Mouse (Mus musculus): ENCODE results near the gene Cdh4. TPM values are rescaled to one million over a fixed set of nuclear protein-coding genes. Genes with fewer than 3 reads are reported as not detected.

The Cdh4 gene
- polyA plus RNA-seq, 2 experiments: 0.07 to 0.09 TPM

DNA sequence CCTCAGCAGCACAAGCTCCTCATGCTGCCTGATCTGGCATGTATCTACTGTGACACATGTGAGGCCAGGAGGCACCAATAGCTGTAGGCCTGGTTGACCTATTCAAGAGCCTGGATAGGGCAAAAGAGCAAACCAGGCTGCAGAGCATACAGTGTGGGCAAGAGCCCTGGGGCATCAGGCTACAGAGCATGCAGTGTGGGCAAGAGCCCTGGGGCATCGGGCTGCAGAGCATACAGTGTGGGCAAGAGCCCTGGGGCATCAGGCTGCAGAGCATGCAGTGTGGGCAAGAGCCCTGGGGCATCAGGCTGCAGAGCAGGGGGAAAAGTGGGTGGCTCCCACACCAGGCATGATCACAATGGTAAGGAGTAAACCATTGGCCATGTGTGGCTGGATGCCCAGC, 300.2 kb downstream of the Cdh4 start:
- Histone ChIP-seq H3K27ac (no peak overlapping the region), H3K36me3 (replicated peaks; ENCODE audit: control insufficient read depth, insufficient read depth, low read depth) (no peaks in the 10 kb centered on the region), H3K4me2 (ENCODE audit: low read depth) (no peak overlapping the region), H3K9me3 (ENCODE audit: control insufficient read depth, low read length) (no peaks in the 10 kb centered on the region), H3K4me3 (ENCODE audit: insufficient read depth in 1 of 2, low read depth in 2 of 2, low read length in 2 of 2) (no peak overlapping the region), H3K4me1 (replicated peaks; ENCODE audit: control insufficient read depth in 2 of 2, insufficient read depth in 2 of 2, low read length in 1 of 2) (no peaks in the 10 kb centered on the region), H3K27me3 (ENCODE audit: control insufficient read depth, insufficient read depth, low read length) (no peaks in the 10 kb centered on the region), H3K9ac (replicated peaks) (no peak overlapping the region)
- ATAC-seq (ENCODE audit: insufficient read depth): no peak
- DNase-seq (ENCODE audit: low read depth in 3 of 3, low spot score in 3 of 3): no peak
- no peak for TF ChIP-seq EP300 (IDR thresholded peaks at IDR 0.05; ENCODE audit: low read depth)
- no peak for TF ChIP-seq CTCF (IDR thresholded peaks at IDR 0.05; ENCODE audit: low read depth)
- WGBS (ENCODE audit: insufficient replicate concordance): 50% methylated on average over 1 of the region's 1 CpGs

DNA sequence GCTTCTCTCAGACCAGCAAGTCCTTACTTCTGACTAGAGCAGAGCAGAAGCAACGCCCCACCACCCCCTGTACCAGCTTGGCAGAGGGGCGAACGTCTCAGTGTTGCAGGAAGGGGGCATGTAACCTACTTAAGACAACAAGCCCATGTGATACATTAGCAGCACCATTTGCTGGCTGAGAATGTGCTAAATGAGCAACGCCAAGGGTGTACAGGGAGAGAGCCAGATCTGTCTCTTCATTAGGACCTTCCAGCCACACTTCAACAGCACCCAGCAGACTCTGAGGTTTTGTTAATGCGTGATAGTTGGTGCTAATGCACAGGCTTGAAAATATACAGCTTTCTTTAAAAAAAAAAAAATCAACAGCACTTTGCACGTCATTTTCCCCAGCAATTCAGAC, 300.6 kb downstream of the Cdh4 start:
- WGBS (ENCODE audit: insufficient replicate concordance): 59% methylated on average over 6 of the region's 6 CpGs
- H3K4me3 ChIP-seq (ENCODE audit: insufficient read depth in 1 of 2, low read depth in 2 of 2, low read length in 2 of 2): no peak overlapping the region
- H3K9ac ChIP-seq (replicated peaks): no peak overlapping the region
- no peak overlapping the region for H3K4me2 ChIP-seq (ENCODE audit: low read depth)
- no peak for ATAC-seq (ENCODE audit: insufficient read depth)
- no peaks in the 10 kb centered on the region for H3K36me3 ChIP-seq (replicated peaks; ENCODE audit: control insufficient read depth, insufficient read depth, low read depth)
- DNase-seq (ENCODE audit: low read depth in 3 of 3, low spot score in 3 of 3): no peak
- H3K27me3 ChIP-seq (ENCODE audit: control insufficient read depth, insufficient read depth, low read length): no peaks in the 10 kb centered on the region
- H3K27ac ChIP-seq: no peak overlapping the region
- TF ChIP-seq CTCF (IDR thresholded peaks at IDR 0.05; ENCODE audit: low read depth) (no peak), EP300 (IDR thresholded peaks at IDR 0.05; ENCODE audit: low read depth) (no peak)
- H3K4me1 ChIP-seq (replicated peaks; ENCODE audit: control insufficient read depth in 2 of 2, insufficient read depth in 2 of 2, low read length in 1 of 2): no peaks in the 10 kb centered on the region
- H3K9me3 ChIP-seq (ENCODE audit: control insufficient read depth, low read length): no peaks in the 10 kb centered on the region

- Histone ChIP-seq H3K9ac (replicated peaks) (no peak overlapping the region), H3K4me1 (replicated peaks; ENCODE audit: control insufficient read depth in 2 of 2, insufficient read depth in 2 of 2, low read length in 1 of 2) (no peaks in the 10 kb centered on the region), H3K4me3 (ENCODE audit: insufficient read depth in 1 of 2, low read depth in 2 of 2, low read length in 2 of 2) (no peak overlapping the region), H3K36me3 (replicated peaks; ENCODE audit: control insufficient read depth, insufficient read depth, low read depth) (no peaks in the 10 kb centered on the region), H3K4me2 (ENCODE audit: low read depth) (no peak overlapping the region), H3K27me3 (ENCODE audit: control insufficient read depth, insufficient read depth, low read length) (no peaks in the 10 kb centered on the region), H3K9me3 (ENCODE audit: control insufficient read depth, low read length) (no peaks in the 10 kb centered on the region), H3K27ac (no peak overlapping the region)
- DNase-seq (ENCODE audit: low read depth in 3 of 3, low spot score in 3 of 3) (no peak), ATAC-seq (ENCODE audit: insufficient read depth) (no peak)
- WGBS (ENCODE audit: insufficient replicate concordance): 72% methylated on average over 7 of the region's 7 CpGs
- TF ChIP-seq EP300 (IDR thresholded peaks at IDR 0.05; ENCODE audit: low read depth) (no peak), CTCF (IDR thresholded peaks at IDR 0.05; ENCODE audit: low read depth) (no peak)
Observed at GRCm38 (mm10) chr2:179746491-179746890, 304.3 kb downstream of the Cdh4 start.

GRCm38 (mm10) chr2:179749399-179749798, 307.2 kb downstream of the Cdh4 start:
- ATAC-seq (ENCODE audit: insufficient read depth) (no peak), DNase-seq (ENCODE audit: low read depth in 3 of 3, low spot score in 3 of 3) (no peak)
- no peaks in the 10 kb centered on the region for H3K27me3 ChIP-seq (ENCODE audit: control insufficient read depth, insufficient read depth, low read length)
- H3K27ac ChIP-seq: no peak overlapping the region
- TF ChIP-seq EP300 (IDR thresholded peaks at IDR 0.05; ENCODE audit: low read depth): no peak
- TF ChIP-seq CTCF (IDR thresholded peaks at IDR 0.05; ENCODE audit: low read depth): no peak
- H3K36me3 ChIP-seq (replicated peaks; ENCODE audit: control insufficient read depth, insufficient read depth, low read depth): no peaks in the 10 kb centered on the region
- no peak overlapping the region for H3K4me3 ChIP-seq (ENCODE audit: insufficient read depth in 1 of 2, low read depth in 2 of 2, low read length in 2 of 2)
- no peaks in the 10 kb centered on the region for H3K9me3 ChIP-seq (ENCODE audit: control insufficient read depth, low read length)
- 45% methylated on average over 3 of the region's 3 CpGs for WGBS (ENCODE audit: insufficient replicate concordance)
- no peak overlapping the region for H3K4me2 ChIP-seq (ENCODE audit: low read depth)
- H3K9ac ChIP-seq (replicated peaks): no peak overlapping the region
- no peaks in the 10 kb centered on the region for H3K4me1 ChIP-seq (replicated peaks; ENCODE audit: control insufficient read depth in 2 of 2, insufficient read depth in 2 of 2, low read length in 1 of 2)

DNA sequence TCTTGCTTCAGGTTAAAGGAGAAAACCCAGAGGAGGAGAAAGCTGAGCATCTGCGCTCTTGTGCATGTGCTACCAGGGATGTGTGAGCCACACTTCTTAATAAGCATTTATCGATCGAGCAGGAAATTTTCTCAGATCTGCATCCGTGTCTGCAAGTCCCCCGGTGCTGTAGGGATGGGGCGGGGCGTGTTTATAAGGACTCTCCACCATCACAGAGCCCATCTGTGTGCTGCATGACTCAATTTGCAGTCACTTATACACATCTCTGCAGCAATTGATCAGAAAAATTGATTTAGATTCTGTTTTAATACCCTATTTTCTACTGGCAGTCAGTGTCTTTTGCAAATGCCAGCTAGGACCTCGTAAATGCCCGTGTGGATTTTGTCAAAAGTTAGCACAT, 311.6 kb downstream of the Cdh4 start:
- H3K4me2 ChIP-seq (ENCODE audit: low read depth): no peak overlapping the region
- DNase-seq (ENCODE audit: low read depth in 3 of 3, low spot score in 3 of 3) (no peak), ATAC-seq (ENCODE audit: insufficient read depth) (no peak)
- TF ChIP-seq CTCF (IDR thresholded peaks at IDR 0.05; ENCODE audit: low read depth): no peak
- TF ChIP-seq EP300 (IDR thresholded peaks at IDR 0.05; ENCODE audit: low read depth): no peak
- no peak overlapping the region for H3K27ac ChIP-seq
- H3K9me3 ChIP-seq (ENCODE audit: control insufficient read depth, low read length): no peaks in the 10 kb centered on the region
- no peaks in the 10 kb centered on the region for H3K36me3 ChIP-seq (replicated peaks; ENCODE audit: control insufficient read depth, insufficient read depth, low read depth)
- no peak overlapping the region for H3K4me3 ChIP-seq (ENCODE audit: insufficient read depth in 1 of 2, low read depth in 2 of 2, low read length in 2 of 2)
- no peaks in the 10 kb centered on the region for H3K27me3 ChIP-seq (ENCODE audit: control insufficient read depth, insufficient read depth, low read length)
- H3K4me1 ChIP-seq (replicated peaks; ENCODE audit: control insufficient read depth in 2 of 2, insufficient read depth in 2 of 2, low read length in 1 of 2): no peaks in the 10 kb centered on the region
- 70% methylated on average over 9 of the region's 9 CpGs for WGBS (ENCODE audit: insufficient replicate concordance)
- no peak overlapping the region for H3K9ac ChIP-seq (replicated peaks)
